Comparison of ENCODE assay signal across 8 mouse cellular contexts in the genomic region with DNA sequence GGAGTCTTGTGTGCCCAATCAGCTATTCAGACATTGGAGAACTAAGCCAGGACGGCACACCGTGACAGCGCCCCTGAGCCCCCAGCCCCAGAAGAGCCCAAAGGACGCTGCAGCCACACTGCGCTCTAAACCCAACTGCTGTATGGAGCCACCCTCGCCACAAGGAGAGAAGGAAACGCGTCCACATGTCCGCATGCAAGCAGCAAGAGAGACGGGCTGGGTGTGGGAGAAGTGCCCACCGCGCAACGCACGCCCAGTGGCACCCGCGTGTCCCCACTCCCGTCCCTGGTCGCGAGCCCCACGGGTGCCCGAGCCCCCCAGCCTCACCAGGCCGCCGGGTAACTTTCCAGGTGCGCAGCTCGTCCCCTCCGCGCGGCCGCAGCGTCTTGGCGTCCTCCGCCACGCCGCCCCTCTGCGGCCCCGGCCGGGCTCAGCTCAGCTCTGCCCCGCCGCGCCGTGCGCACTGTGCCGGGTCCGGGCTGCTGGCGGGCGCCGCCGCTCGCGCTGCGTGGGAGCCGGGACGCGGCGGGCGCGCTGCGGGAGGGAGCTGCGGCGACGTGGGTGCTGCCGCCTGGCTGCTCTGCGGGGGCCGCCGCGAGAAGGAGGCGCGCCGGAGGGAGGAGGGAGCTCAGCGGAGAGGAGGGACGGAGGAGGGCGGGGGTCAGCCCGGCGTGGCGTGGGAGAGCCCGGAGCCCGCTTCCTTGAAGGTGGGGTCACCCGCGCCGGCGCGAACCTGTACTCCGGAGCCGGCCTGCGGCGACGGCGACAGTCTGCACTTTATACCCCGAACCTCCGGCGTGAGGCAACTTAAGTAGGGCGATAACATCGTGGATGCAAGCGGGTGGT. TPM values are rescaled to one million over a fixed set of nuclear protein-coding genes. Genes with fewer than 3 reads are reported as not detected.
A peak's percentile ranks its signal among the peaks of the same experiment; 100 is the strongest.
DNase-seq lines count a peak whose midpoint lies in the region; ATAC-seq and TF ChIP-seq lines count a peak whose summit lies in the region.

A gene (minus strand): TSS at position 756 of the 846 bp plus-strand sequence.

- TF ChIP-seq CTCF in cerebellum, adult 2 months (IDR thresholded peaks at IDR 0.05; ENCODE audit: borderline replicate concordance, insufficient read depth, low read depth, low read length): no peak

- ATAC-seq in cerebellum, adult (ENCODE audit: insufficient number of reproducible peaks, low FRiP score, low TSS enrichment): no peak
- peak; percentile 87 for ATAC-seq in forebrain, embryonic 15.5 days (replicated peaks)
- ATAC-seq in intestine, embryonic 15.5 days: peak; percentile 84
- ATAC-seq in neural tube, embryonic 12.5 days (ENCODE audit: low FRiP score, low read depth): peak; percentile 82

- peak within 1 kb of the TSS; percentile 99 for H3K4me2 ChIP-seq in forebrain, embryonic 15.5 days (replicated peaks)
- peak within 1 kb of the TSS; percentile 94 for H3K4me2 ChIP-seq in intestine, embryonic 15.5 days (replicated peaks)
- peak within 1 kb of the TSS; percentile 99 for H3K4me2 ChIP-seq in neural tube, embryonic 12.5 days (replicated peaks)

- H3K9ac ChIP-seq in forebrain, embryonic 15.5 days (replicated peaks): peak within 1 kb of the TSS; percentile 58
- peak within 1 kb of the TSS; percentile 78 for H3K9ac ChIP-seq in intestine, embryonic 15.5 days
- H3K9ac ChIP-seq in neural tube, embryonic 12.5 days: peak within 1 kb of the TSS; percentile 76

- peak within 1 kb of the TSS; percentile 26 for H3K4me3 ChIP-seq in cerebellum, adult 2 months (replicated peaks; ENCODE audit: insufficient read depth, low read depth, low read length)
- H3K4me3 ChIP-seq in forebrain, embryonic 15.5 days: peak within 1 kb of the TSS; percentile 71
- H3K4me3 ChIP-seq in intestine, embryonic 15.5 days (replicated peaks): peak within 1 kb of the TSS; percentile 70
- H3K4me3 ChIP-seq in neural tube, embryonic 12.5 days: peak within 1 kb of the TSS; percentile 75

- no peaks in the 10 kb centered on the region for H3K4me1 ChIP-seq in cerebellum, adult 2 months (ENCODE audit: control insufficient read depth, insufficient read depth, low read length)
- peaks cover 12% of the 10 kb centered on the region for H3K4me1 ChIP-seq in forebrain, embryonic 15.5 days
- H3K4me1 ChIP-seq in intestine, embryonic 15.5 days (replicated peaks): no peaks in the 10 kb centered on the region
- peaks cover 12% of the 10 kb centered on the region for H3K4me1 ChIP-seq in neural tube, embryonic 12.5 days

- DNase-seq in cerebellum, adult 2 months: no peak
- peak; percentile 49 for DNase-seq in NIH3T3 (ENCODE audit: low read depth)
- peak; percentile 7 for DNase-seq in liver
- no peak for DNase-seq in spleen, postnatal 10 days (ENCODE audit: low spot score in 2 of 2)

- TF ChIP-seq POLR2A in cerebellum, adult 2 months (IDR thresholded peaks at IDR 0.05; ENCODE audit: borderline replicate concordance, insufficient read depth, low read length): no peak

- no peaks in the 10 kb centered on the region for H3K36me3 ChIP-seq in forebrain, embryonic 15.5 days
- no peaks in the 10 kb centered on the region for H3K36me3 ChIP-seq in intestine, embryonic 15.5 days
- H3K36me3 ChIP-seq in neural tube, embryonic 12.5 days: no peaks in the 10 kb centered on the region

- H3K27ac ChIP-seq in cerebellum, adult 2 months (ENCODE audit: insufficient read depth, low read length): no peak within 1 kb of the TSS
- no peak within 1 kb of the TSS for H3K27ac ChIP-seq in forebrain, embryonic 15.5 days (replicated peaks)
- H3K27ac ChIP-seq in intestine, embryonic 15.5 days: peak within 1 kb of the TSS; percentile 67
- no peak within 1 kb of the TSS for H3K27ac ChIP-seq in neural tube, embryonic 12.5 days

- H3K27me3 ChIP-seq in cerebellum, adult 2 months (ENCODE audit: control insufficient read depth, insufficient read depth, low read length): peaks cover 4% of the 10 kb centered on the region
- no peaks in the 10 kb centered on the region for H3K27me3 ChIP-seq in forebrain, embryonic 15.5 days
- no peaks in the 10 kb centered on the region for H3K27me3 ChIP-seq in intestine, embryonic 15.5 days (replicated peaks)
- H3K27me3 ChIP-seq in neural tube, embryonic 12.5 days (replicated peaks): peaks cover 22% of the 10 kb centered on the region

- WGBS in cerebellum, adult 2 months: under 1% methylated on average over 94 of the region's 94 CpGs
- WGBS in forebrain, embryonic 15.5 days: under 1% methylated on average over 93 of the region's 94 CpGs
- WGBS in intestine, embryonic 15.5 days: under 1% methylated on average over 92 of the region's 94 CpGs
- WGBS in neural tube, embryonic 12.5 days: under 1% methylated on average over 91 of the region's 94 CpGs

- H3K9me3 ChIP-seq in forebrain, embryonic 15.5 days: no peaks in the 10 kb centered on the region
- H3K9me3 ChIP-seq in intestine, embryonic 15.5 days: no peaks in the 10 kb centered on the region
- H3K9me3 ChIP-seq in neural tube, embryonic 12.5 days: no peaks in the 10 kb centered on the region

RNA-seq across cellular contexts. Expression of the gene that starts here (rescaled TPM):
- 1.0 and 1.5 TPM in 2 replicates for polyA plus RNA-seq in cerebellum, adult 2 months (2012; rRNA removed)
- 0.84 and 1.1 TPM in 2 replicates for polyA plus RNA-seq in forebrain, embryonic 15.5 days (2015; fragmentation: Nextera tagmentation; extraction: Ambion mirVana)
- 36.5 and 41.1 TPM in 2 replicates for polyA plus RNA-seq in intestine, embryonic 15.5 days (2015; fragmentation: Nextera tagmentation; extraction: Ambion mirVana)
- 1.7 TPM in 2 replicates for polyA plus RNA-seq in neural tube, embryonic 12.5 days (2016; fragmentation: Nextera tagmentation; extraction: Ambion mirVana)

Comparison
In these comparisons a context has a peak if more than half of its experiments do, and no peak if none do; other contexts are left out.
1. RNA of the gene that starts here (polyA plus RNA-seq): 36.5 to 41.1 TPM in intestine, embryonic 15.5 days; 1.7 TPM in neural tube, embryonic 12.5 days, 1.0 to 1.5 TPM in cerebellum, adult 2 months and 0.84 to 1.1 TPM in forebrain, embryonic 15.5 days; every median in the first group is over 10 times any median in the second.
2. DNase-seq: peak in NIH3T3 (single experiment) and liver (single experiment); none in cerebellum, adult 2 months (0 of 2) and spleen, postnatal 10 days (0 of 2).
3. Peak in every context shown above with its lines, with median percentiles within 50 percentile points of each other: H3K4me3 ChIP-seq, H3K4me2 ChIP-seq and H3K9ac ChIP-seq.